Mouse (Mus musculus) erythroid progenitor cell, adult 5-6 weeks (primary cell): Measurements from ENCODE around the gene 4933414I15Rik. TPM values are rescaled to one million over a fixed set of nuclear protein-coding genes. Genes with fewer than 3 reads are reported as not detected.

Experiments
- ATAC-seq: replicated peaks from 2 replicates; pipeline ENCODE4 v1.8.0; 2016; ENCODE audit warnings: moderate number of reproducible peaks, mild to moderate bottlenecking, moderate TSS enrichment, inconsistent platforms; ENCODE audit not compliant: poor library complexity, low FRiP score, severe bottlenecking
- total RNA-seq, 2 experiments: library from RNA; stranded (forward) in 1 of 2; stranded (reverse) in 1 of 2; fragments of 150-400 nt in 1 of 2; fragments of 186-747, 209-891 nt in 1 of 2; gene quantifications; 2 replicates each; pipeline versions ENCODE4 v1.2.3 to v1.2.4; 2015 to 2017; ENCODE audit warnings: low replicate concordance in 2 of 2

4933414I15Rik gene
- not detected in 2 replicates for total RNA-seq (2015; ENCODE audit: low replicate concordance)
- total RNA-seq (2017; ENCODE audit: low replicate concordance): not detected in 2 replicates

DNA sequence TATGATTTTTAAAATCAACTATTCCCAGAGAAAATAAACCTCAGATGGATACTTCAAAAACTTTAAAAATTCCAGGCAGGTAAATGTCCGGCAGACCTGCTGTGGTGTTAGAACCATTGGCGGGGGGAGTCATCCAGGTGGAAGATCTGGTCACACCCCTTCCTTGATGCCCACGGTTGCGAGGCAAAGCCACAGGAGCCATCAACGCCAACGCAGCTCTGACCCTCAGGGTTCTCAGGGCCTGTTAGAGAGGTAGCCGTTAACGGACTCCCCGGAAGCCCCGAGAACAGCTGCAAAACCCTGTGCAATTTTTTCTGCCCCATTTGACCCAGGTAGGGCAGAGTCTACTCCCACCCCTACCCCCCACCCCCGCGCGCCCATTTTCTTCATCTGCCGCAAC lies at the start of gene 4933414I15Rik:
TSS of gene 4933414I15Rik (minus strand) at position 260 of the 400 bp plus-strand sequence.
- no peak for ATAC-seq

DNA sequence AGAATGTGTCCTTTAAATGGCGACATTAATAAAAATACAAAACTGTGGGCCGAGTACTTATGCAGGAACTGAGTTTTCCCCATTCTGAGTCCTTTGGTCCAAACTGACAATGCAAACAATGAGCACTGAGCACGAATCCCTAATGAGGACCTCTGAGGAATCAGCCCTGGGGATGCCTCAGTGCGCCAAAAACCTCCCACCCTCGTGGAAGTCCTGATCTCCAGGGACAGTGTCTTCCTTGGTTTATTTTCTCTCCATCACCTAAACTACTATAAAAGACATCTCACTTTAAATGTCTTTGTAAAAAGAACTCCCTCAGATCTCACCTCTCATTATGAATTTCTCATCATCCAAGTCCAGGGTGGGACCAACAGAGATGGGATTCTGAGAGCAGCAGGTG lies 38.1 kb upstream of the 4933414I15Rik start, which contains the start of gene Olfr1377:
TSS of gene Olfr1377 (plus strand) at position 301 of the 400 bp plus-strand sequence.
- ATAC-seq: no peak

DNA sequence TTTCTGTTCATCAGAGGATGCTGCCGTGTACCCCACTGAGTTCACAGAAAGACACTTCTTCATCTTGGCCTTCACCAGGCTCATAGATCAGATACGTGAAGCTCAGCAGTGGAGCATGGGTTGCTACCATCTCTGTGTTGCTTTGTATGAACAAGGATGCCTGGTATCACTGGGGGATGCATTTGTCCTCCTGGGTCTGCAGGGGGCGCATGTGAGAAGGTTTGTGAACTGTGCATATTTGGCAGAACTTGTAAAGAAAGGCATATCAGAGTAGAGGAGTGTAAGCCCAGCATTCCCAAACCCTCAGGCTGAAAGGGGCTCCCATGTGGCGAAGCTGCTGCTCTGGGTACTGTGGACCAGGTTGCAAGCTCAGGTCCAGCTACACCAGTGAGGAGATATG lies 33.7 kb upstream of the 4933414I15Rik start:
- ATAC-seq: no peak

DNA sequence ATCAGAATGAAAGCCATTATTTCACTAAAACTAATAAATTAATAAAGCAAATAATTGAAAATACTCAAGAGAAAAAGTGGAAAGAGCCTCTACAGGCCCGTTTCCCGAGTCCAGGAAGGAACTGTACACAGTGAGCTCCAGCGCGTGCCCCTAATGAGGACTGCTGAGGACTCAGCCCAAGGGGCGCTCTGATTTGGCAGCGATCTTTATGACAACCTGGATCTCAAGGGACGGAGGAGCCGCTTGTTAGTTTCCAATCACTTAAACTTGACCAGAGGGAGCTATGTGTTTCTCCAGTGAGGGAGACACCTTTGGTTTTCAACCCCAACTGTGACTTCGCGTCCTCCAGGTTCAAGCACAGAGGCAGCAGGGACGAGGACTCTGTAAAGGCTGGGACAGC lies 22.7 kb upstream of the 4933414I15Rik start, which contains the start of gene Olfr1378:
TSS of gene Olfr1378 (plus strand) at position 301 of the 400 bp plus-strand sequence.
- ATAC-seq: no peak

DNA sequence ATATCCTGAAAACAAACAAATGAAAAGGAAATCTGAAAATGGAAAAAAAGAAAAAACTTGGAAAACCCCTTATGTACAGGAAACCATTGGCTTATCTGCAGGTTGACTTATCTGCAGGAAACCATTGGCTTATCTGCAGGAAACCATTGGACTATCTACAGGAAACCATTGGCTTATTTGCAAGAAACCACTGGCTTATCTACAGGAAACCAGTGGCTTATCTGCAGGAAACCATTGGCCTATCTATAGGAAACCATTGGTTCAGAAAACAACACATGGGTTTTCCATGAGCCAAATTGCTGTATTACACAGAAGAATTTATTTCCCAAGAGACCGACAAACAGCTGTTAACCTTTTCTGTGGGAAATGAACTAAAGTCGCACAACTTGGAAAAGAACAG lies 21.3 kb upstream of the 4933414I15Rik start:
- no peak for ATAC-seq

DNA sequence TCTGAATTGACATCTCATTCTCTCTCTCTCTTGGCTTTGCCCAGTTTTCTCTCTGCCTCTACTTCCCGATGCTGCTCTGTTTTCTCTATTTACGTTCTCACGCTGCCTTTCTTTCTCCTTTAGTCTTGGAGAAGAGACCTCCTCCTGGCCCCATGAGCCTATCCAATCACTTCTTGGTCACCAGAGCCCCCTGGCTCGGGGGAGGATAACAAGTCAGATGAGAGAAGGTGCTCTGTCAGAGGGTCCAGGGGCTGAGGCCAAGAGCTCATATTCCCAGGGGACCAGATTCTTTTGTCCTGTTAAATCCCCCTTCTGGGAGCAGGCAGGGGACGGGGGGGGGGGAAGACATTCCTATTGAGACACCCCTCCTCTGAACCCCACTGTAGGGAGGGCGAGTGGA lies 10.1 kb upstream of the 4933414I15Rik start, which contains the start of gene Prop1:
TSS of gene Prop1 (minus strand) at position 101 of the 400 bp plus-strand sequence.
- no peak for ATAC-seq

DNA sequence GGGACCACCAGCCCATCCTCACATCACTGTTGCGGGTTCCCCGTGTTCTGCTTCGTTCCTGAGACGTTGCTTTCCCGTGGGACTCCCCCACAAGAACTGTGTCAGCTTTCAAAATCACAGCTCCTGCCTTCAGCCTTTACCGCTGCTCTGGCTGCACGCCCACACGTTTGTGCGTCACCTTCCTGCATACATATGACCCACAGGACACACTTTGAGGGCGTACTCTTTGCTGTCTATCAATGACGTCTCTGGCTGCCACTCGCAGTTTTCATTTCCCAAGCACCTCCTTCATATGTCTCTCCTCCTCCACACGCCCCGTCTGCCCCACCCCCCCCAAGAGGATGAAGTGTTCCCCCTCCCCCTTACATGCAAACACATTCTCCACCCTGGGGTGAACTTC lies 8.7 kb upstream of the 4933414I15Rik start:
- no peak for ATAC-seq

DNA sequence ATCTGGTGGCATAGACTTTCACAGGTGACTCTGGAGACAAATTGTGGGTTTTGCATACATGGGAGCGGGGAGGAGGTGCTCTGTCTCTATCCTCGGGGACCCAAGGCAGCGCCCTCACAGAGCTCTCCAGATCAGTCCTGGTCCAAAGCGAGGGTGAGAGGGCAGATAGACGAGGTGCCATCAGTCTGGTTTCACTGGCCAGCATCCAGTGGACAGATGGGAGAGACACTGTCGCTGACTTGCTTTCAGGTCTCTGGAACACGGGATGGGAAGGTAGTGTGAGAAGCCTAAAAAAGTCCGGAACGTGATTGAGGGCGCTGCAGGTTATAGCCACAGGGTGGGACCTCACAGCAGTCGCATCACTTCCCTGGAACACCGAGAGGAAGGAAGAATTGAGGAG lies 1.2 kb downstream of the 4933414I15Rik start:
- ATAC-seq: no peak

DNA sequence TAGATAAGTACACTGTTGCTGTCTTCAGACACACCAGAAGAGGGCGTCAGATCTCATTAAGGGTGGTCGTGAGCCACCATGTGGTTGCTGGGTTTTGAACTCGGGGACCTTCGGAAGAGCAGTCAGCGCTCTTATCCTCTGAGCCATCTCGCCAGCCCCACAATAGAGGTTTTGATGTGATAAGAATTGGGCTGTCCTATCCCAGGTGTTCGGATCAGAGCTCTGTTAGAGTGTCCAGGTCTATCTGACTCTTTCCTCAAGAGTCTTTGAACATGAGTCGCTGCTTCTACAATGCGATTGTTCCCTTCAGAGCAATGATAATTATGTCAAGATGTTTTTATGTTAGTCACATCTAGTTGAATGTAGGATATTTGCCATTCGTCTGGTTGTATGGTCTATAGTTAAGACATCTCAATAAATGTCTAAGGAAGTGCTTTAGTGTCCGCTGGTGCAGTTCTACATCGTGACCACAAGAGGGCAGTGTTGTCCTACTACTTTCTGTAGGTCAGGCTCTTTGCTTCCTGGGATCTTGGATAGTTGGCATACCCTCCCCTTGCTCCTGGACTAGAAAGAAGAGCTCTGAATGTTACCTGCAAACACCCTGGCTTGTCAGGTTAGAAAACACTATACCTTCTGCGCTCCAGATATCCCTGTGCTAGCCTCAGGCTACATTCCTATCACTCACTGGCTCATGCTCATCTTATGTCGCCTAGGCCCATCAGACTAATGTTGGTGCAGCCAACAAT lies 3.8 kb downstream of the 4933414I15Rik start:
- ATAC-seq: 0 out of 2 replicates have a peak, but pooled peaks have one; percentile 39

DNA sequence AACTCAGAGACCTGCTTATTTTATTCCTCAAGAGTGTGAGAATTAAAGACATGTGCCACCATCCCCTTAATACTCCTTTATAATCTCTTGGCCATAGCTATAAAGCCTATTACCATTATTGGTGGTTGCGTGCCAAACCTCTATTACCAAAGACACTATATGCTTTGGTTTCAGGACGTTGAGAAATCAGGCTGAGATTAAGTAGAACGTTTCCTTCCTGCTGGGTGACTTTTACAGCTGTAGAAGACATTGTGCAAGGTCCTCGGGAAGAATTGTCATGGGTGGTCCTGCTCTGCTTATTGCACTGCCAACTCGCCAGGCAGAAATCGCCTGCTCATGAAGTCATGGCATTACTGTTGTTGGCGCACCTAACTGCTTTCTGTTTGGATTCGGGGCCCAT lies 5.1 kb downstream of the 4933414I15Rik start:
- ATAC-seq: no peak

DNA sequence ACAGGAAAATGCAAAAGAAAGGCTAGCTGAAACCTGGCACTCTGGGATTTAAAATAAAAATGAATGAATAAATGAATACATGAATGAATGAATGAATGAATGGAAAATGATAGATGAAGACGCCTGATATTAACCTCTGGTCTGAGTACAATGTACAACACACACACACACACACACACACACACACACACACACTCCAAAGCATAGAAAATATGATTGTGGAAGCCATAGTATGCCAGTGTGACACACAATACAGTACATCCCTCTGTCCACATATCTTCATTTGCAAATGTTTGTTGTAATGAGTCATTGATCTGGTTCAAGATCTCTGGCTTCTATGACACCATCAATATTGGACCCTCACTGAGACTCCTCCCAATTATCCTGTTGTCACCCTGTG lies 11.5 kb downstream of the 4933414I15Rik start:
- ATAC-seq: no peak

DNA sequence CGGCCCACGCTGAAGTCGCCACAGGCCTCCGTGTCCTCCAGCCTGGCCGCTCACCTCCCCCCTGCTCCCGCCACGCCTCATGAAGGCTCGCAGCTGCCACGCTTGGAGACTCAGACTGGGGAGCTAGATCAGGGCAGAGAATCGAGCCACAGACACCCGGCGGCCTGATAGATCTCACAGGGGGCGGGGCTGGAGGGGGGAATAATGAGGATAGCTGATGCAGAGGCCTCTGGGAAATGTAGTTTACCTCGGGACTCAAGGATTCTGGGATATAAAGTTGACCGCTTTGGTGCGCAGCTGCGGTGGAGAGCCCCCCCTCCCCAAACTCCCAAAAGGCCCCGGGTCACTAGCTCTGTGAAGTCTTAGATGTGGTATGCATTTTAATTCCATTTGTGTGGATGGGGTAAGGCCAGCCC lies 12.1 kb downstream of the 4933414I15Rik start, which contains the start of gene Zfp354b:
TSS of gene Zfp354b (minus strand) at position 183 of the 416 bp plus-strand sequence.
- no peak for ATAC-seq

DNA sequence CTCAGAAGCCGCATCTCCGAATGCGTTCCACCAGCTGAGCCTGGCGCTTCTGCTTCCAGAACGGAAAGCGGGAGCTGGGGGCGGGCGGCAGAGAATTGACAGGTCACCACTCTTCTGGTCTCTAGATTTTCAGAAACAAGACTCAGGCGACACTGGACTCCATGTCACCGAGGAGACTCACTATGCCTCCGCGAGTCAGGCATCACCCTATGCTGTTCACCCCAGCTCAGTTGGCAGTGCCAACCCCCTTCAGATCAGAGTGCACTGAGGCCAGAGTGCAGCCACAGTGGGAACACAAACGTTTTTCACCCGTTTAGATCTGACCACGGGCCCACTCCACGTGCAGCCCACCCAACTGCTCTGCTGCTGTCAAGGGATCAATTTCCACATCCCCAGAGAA lies 12.5 kb downstream of the 4933414I15Rik start:
- no peak for ATAC-seq

DNA sequence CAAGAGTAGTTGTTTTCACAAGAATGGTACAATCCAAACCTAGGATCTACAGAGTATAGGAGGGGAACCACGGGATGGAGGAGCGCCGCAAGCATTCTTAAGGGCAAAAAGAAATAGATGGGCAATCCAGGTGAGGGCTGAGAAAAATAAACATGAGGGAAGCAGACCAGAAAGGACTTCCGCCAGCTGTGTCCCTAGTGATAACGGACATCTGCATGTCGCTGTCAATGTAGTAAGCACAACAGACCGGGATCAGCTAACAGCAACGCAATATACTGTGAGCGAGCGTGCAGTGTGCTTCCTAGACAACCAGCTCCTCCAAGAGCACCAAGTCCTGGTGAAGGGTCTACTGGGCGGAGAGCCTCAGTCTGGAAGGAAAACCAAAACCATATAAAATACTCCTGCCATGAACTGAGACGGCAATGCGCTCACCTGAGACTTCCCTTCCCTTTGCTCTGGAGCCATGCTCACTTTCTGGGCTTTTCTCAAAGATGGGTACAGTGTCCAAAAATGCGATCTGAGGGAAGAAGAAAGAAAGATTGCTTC lies 13.0 kb downstream of the 4933414I15Rik start:
- ATAC-seq: no peak

DNA sequence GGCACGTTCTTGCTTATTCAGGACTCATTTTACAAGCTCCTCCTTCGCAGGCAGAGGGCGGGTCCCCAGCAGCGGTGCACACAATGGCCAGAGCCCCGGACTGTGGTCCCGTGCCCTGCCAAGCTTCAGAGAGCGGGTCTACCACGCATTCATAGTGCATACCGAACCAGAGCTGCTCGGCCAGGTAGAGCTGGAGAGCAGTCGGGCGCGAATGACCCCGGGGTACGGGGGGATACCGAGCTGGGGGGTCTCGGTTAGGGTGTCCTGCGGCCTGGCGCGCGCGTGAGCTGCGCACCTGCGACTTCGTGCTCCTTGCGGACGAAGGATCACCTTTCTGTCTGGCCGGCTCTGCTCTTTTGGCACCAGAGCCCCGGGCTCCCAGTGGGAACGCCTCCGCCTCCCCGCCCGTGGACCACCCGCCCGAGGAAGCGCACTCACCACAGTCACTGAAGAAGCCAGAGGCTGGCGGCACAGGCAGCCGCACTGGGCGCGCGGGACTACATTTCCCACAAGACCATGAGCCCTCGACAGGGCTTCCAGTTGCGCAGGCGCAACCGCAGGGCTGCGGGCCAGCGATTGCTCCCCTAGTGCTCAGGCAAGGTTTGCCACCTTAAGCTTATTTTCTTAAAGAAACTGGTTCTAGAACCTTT lies 27.8 kb downstream of the 4933414I15Rik start, which contains the start of gene Zfp2:
TSS of gene Zfp2 (minus strand) at position 495 of the 650 bp plus-strand sequence.
- no peak; the same call in 1 of the 2 replicates for ATAC-seq

DNA sequence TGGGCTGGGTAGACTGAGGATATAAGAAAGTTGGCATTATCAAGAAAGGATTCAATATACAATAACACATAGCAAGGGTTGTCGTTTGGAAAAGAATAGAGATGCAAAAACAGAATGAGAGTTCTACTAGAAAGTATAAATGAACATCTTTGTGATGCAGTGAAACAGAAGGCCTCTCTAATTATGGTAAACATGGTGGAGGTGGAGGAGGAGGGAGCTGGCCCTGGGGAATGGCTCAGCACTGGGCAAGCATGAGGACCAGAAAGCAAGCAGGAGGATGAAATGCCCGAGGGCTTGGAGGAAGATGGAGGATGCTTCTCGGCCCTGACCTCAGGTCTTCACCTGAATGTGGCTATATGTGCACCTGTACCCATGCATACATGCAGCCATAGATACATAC lies 29.1 kb downstream of the 4933414I15Rik start:
- ATAC-seq: no peak

DNA sequence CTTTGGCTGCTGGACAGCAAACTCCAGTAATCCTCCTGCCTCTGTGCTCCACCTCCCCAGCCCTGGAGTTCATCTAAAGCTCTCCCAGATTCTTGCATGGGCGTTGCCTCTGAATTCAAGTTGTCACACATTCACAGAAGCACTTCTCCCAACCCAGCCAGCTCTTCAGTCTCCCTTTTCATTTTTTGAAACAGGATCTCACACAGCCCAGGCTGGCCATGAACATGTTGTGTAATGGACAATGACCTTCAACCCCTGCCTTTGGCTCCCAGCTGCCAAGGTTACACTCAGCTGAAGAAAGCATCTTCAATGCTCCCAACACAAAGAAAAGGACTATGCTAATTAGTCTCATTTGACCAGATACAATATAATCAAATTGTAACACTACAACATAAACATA lies 30.3 kb downstream of the 4933414I15Rik start:
- no peak for ATAC-seq

DNA sequence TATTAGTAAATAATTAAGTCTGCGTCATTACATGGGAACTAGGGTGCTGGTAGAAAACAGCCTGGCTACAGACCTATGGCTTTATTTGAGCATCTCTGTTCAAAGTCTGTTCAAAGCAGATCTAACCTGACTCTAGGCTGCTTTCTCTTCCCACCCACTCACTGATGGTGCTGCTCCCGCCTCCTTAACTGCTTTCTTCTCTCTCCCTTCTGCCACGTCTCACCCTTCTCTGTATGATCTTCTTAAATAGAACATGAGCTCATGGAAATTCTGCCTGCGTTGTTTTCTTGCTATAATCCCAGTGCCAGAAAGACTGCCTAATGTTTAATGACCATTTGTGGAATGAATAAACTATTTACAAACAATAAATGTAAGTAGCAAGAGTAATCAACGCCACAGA lies 35.4 kb downstream of the 4933414I15Rik start:
- ATAC-seq: no peak

DNA sequence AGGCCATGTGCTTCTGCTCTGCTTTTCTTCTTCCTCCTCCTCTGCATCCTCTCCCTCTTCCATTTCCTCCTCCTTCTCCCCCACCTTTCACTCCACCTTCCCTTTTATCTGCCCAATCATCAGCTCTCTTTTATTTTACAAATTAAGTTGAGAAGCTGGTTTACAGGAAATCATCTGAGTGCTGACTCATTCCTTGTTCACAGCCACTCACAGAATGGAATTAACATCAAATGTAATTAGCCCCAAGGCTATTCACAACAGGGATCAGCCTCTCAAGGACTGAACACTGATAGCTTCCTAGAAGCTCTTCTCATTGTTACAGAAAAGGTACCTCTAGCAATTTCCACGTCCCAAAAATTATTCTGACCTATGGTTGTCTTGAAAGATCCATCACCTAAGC lies 46.2 kb downstream of the 4933414I15Rik start:
- ATAC-seq: no peak

DNA sequence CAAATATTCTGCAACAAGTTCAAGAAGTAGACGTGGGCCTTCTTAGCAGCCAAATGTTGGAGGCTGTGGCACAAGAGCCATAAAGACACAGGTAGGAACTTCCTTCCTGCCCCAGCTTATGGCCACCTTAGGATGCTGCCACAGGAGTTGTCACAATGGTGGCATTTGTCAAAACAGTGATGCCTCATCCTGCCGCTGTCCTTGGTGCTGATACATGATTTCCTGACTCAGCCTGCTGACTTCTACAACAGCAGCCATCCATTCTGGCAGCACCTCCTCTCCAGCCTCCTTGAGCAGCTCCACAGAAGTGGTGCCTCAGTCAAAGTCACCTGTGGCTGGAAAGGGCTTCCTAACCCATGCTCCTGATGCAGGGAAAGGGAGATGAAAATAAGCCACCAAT lies 51.1 kb downstream of the 4933414I15Rik start:
- ATAC-seq: no peak
